ENCODE assay signal across 27 mouse cellular contexts in the genomic region with DNA sequence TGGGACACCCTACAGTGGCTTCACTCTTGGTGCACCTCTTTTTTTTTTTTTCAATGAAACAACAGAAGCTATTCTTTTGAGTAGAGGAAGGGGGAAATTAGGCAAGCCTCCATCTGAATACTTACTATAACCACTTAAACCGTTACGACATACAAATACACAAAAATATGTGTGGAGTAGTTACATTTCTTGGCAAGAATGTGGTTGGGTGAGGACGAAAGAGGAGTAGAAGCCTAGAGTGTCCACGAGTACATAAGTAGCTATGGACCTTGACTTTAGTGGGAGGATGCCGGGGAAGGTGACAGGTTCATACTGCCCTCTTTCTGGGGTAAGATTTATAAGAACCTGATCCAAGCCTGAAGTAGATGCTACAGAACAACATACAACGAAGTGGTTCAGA. TPM values are rescaled to one million over a fixed set of nuclear protein-coding genes. Genes with fewer than 3 reads are reported as not detected.
DNase-seq lines count a peak whose midpoint lies in the region; ATAC-seq and TF ChIP-seq lines count a peak whose summit lies in the region.
"Had no signal": no experiment of that assay in that cellular context is flagged by ENCODE, and none has a peak within 500 bp of the region (broad histone marks: within the 10 kb centered on the region; RNA-seq: fewer than 3 reads in every experiment).

No protein-coding gene starts in this region.

- no peak for TF ChIP-seq POLR2A in lung, adult 2 months (IDR thresholded peaks at IDR 0.05; ENCODE audit: borderline replicate concordance, extremely low read depth, low read depth, low read length)

- TF ChIP-seq CTCF in lung, adult 2 months (IDR thresholded peaks at IDR 0.05; ENCODE audit: insufficient read depth, low read length) = no peak

- WGBS in lung, embryonic 16.5 days = 65% methylated on average over 6 of the region's 6 CpGs
- 71% methylated on average over 6 of the region's 6 CpGs for WGBS in lung, adult 2 months

- no peak overlapping the region for H3K27ac ChIP-seq in lung, embryonic 16.5 days (ENCODE audit: low read length)
- H3K27ac ChIP-seq: embryonic facial prominence, embryonic 10.5 days; embryonic facial prominence, embryonic 13.5 days; forebrain, embryonic 12.5 days; hindbrain, embryonic 10.5 days; hindbrain, embryonic 13.5 days had no signal

- no peaks in the 10 kb centered on the region for H3K9me3 ChIP-seq in lung, embryonic 16.5 days (ENCODE audit: control insufficient read depth, low read length)
- H3K9me3 ChIP-seq: embryonic facial prominence, embryonic 10.5 days; embryonic facial prominence, embryonic 13.5 days; forebrain, embryonic 12.5 days; hindbrain, embryonic 10.5 days; hindbrain, embryonic 13.5 days had no signal

- no peak for DNase-seq in lung, postnatal 4 days
- peak; percentile 59 for DNase-seq in lung, postnatal 36 days
- DNase-seq in lung, adult 2 months = no peak
- no peak for DNase-seq in spleen, adult 18-20 months
- DNase-seq: adrenal gland, adult 8-10 months; adrenal gland, postnatal 25 days; cerebellum, adult 11-12 months; cerebellum, adult 8-10 months; cerebellum, postnatal 10 days; cerebellum, postnatal 36 days; embryo, embryonic 11 days; gastrocnemius, postnatal 10 days; gastrocnemius, postnatal 36 days; heart, adult 18-20 months; heart, postnatal 36 days had no signal

- no peak overlapping the region for H3K4me2 ChIP-seq in lung, embryonic 16.5 days (ENCODE audit: low read depth, low read length)
- H3K4me2 ChIP-seq: embryonic facial prominence, embryonic 13.5 days; forebrain, embryonic 12.5 days; hindbrain, embryonic 13.5 days had no signal

- H3K9ac ChIP-seq in lung, embryonic 16.5 days (ENCODE audit: low read length) = no peak overlapping the region
- H3K9ac ChIP-seq: embryonic facial prominence, embryonic 13.5 days; forebrain, embryonic 12.5 days; hindbrain, embryonic 13.5 days had no signal

- peaks cover 2% of the 10 kb centered on the region; the same call in 1 of the 2 replicates for H3K4me1 ChIP-seq in lung, embryonic 16.5 days (replicated peaks; ENCODE audit: control insufficient read depth, insufficient read depth, low read length)
- H3K4me1 ChIP-seq in lung, adult 2 months (ENCODE audit: control insufficient read depth, insufficient read depth, low read length) = no peaks in the 10 kb centered on the region
- H3K4me1 ChIP-seq: embryonic facial prominence, embryonic 10.5 days; forebrain, embryonic 12.5 days had no signal

- no peaks in the 10 kb centered on the region for H3K27me3 ChIP-seq in lung, embryonic 16.5 days (ENCODE audit: control insufficient read depth, insufficient read depth, low read depth, low read length)
- H3K27me3 ChIP-seq: embryonic facial prominence, embryonic 13.5 days; forebrain, embryonic 12.5 days; hindbrain, embryonic 13.5 days had no signal

- H3K4me3 ChIP-seq in lung, embryonic 16.5 days (ENCODE audit: low read length) = no peak overlapping the region
- no peak overlapping the region for H3K4me3 ChIP-seq in lung, adult 2 months (replicated peaks; ENCODE audit: extremely low read depth, low read depth, low read length)
- H3K4me3 ChIP-seq: embryonic facial prominence, embryonic 10.5 days; embryonic facial prominence, embryonic 13.5 days; erythroblast, embryonic 14.5 days; forebrain, embryonic 12.5 days; hindbrain, embryonic 10.5 days; hindbrain, embryonic 13.5 days had no signal

- peak; percentile 85 for ATAC-seq in lung, embryonic 16.5 days (ENCODE audit: low read depth)
- peak; percentile 74 for ATAC-seq in megakaryocyte progenitor cell, adult 5-6 weeks (replicated peaks; ENCODE audit: poor library complexity)
- ATAC-seq: activated CD4-positive, CD25-positive, alpha-beta regulatory T cell, adult 4 months; CD4-positive, CD25-positive, alpha-beta regulatory T cell, adult 4 months; forebrain, embryonic 16.5 days; hindbrain, embryonic 16.5 days had no signal

- H3K36me3 ChIP-seq in lung, embryonic 16.5 days (ENCODE audit: control insufficient read depth, insufficient read depth, low read length) = no peaks in the 10 kb centered on the region
- H3K36me3 ChIP-seq: embryonic facial prominence, embryonic 10.5 days; embryonic facial prominence, embryonic 13.5 days; forebrain, embryonic 12.5 days; hindbrain, embryonic 10.5 days; hindbrain, embryonic 13.5 days had no signal

RNA-seq across cellular contexts. Expression of a gene that starts 15.4 kb away (rescaled TPM):
- polyA plus RNA-seq in lung, embryonic 16.5 days (2015; fragmentation: Nextera tagmentation; extraction: Ambion mirVana) = 12.4 and 14.2 TPM in 2 replicates
- polyA plus RNA-seq in lung, adult 2 months (2012; rRNA removed) = 4.8 and 9.4 TPM in 2 replicates
- 0.66 and 1.3 TPM in 2 replicates for total RNA-seq in megakaryocyte progenitor cell, adult 5-6 weeks (2015)
- total RNA-seq in megakaryocyte progenitor cell, adult 5-6 weeks (2017) = 0.58 and 2.3 TPM in 2 replicates
- polyA plus RNA-seq: erythroblast, embryonic 14.5 days had no signal
